Mouse (Mus musculus) midbrain, postnatal 0 days (tissue): Measurements from ENCODE around the gene Tmem186. TPM values are rescaled to one million over a fixed set of nuclear protein-coding genes. Genes with fewer than 3 reads are reported as not detected.

Experiments used
- ATAC-seq: fragments of 200-750 bp; cut with Nextera tagmentation; 2 replicates; pipeline ENCODE4 v1.8.0; 2017; ENCODE audit warnings: moderate number of reproducible peaks, mild to moderate bottlenecking, moderate TSS enrichment, moderate library complexity; ENCODE audit not compliant: low FRiP score
- DNase-seq: peaks from one replicate; pipeline ENCODE4 v3.0.0-alpha.2; 2015; ENCODE audit warnings: low spot score
- H3K27ac ChIP-seq: fragments of 300-500 bp; sonication (generic); 2 replicates; pipeline ENCODE4 v1.5.1; 2014; ENCODE audit warnings: low read depth, mild to moderate bottlenecking, low read length, mixed read lengths
- H3K27me3 ChIP-seq: fragments of 300-500 bp; sonication (generic); 2 replicates; pipeline ENCODE4 v1.6.1; 2014; ENCODE audit warnings: low read length, control low read depth, mixed read lengths; ENCODE audit not compliant: insufficient read depth
- H3K36me3 ChIP-seq: fragments of 300-500 bp; sonication (generic); 2 replicates; pipeline ENCODE4 v1.6.1; 2014; ENCODE audit warnings: low read length, control low read depth, mixed read lengths; ENCODE audit not compliant: insufficient read depth
- H3K4me1 ChIP-seq: fragments of 300-500 bp; sonication (generic); 2 replicates; pipeline ENCODE4 v1.6.1; 2014; ENCODE audit warnings: mild to moderate bottlenecking, control low read depth, antibody characterized with exemption, low read length, mixed read lengths; ENCODE audit not compliant: insufficient read depth
- H3K4me2 ChIP-seq: fragments of 300-500 bp; sonication (generic); 2 replicates; pipeline ENCODE4 v1.6.1; 2014; ENCODE audit warnings: low read depth, mild to moderate bottlenecking, low read length, mixed read lengths; ENCODE audit not compliant: poor library complexity, severe bottlenecking
- H3K4me3 ChIP-seq: fragments of 300-500 bp; sonication (generic); 2 replicates; pipeline ENCODE4 v1.5.1; 2014; ENCODE audit warnings: low read depth, mild to moderate bottlenecking, low read length, moderate library complexity
- H3K9ac ChIP-seq: fragments of 300-500 bp; sonication (generic); replicated peaks from 2 replicates; pipeline ENCODE4 v1.6.1; 2014; ENCODE audit warnings: mild to moderate bottlenecking, low read length, moderate library complexity, mixed read lengths; ENCODE audit not compliant: poor library complexity, severe bottlenecking
- H3K9me3 ChIP-seq: fragments of 300-500 bp; sonication (generic); 2 replicates; pipeline ENCODE4 v1.6.1; 2016; ENCODE audit warnings: low read length, control low read depth
- CTCF ChIP-seq: IDR thresholded peaks from 2 replicates; pipeline ENCODE4 v1.5.1; 2016; ENCODE audit warnings: antibody characterized with exemption, mild to moderate bottlenecking
- WGBS: fragments of 180-500 bp; shearing (Covaris S2); extraction: QIAGEN DNeasy Blood & Tissue Kit; methylation state at CpG from one replicate; pipeline ENCODE4 v1.1.7; 2014; 5-methylcytosine and 5-hydroxymethylcytosine counted together
- polyA plus RNA-seq: library from polyadenylated mRNA; unstranded; fragments of >200 nt; fragmentation: Nextera tagmentation; extraction: Ambion mirVana; gene quantifications from 2 replicates; pipeline ENCODE4 v1.2.1, GENCODE M21; 2015
- total RNA-seq: library from RNA; depleted of rRNA; stranded (reverse); fragments of >200 nt; gene quantifications from 2 replicates; pipeline ENCODE4 v1.2.3, GENCODE M21; 2014; rRNA removed

Tmem186 gene
- 18.6 and 22.1 TPM in 2 replicates for total RNA-seq
- polyA plus RNA-seq: 16.1 and 17.6 TPM in 2 replicates

- Histone ChIP-seq H3K4me1 (peaks cover 9% of the 10 kb centered on the region; the same call in 1 of the 2 replicates), H3K9ac (peak within 1 kb of the TSS; percentile 81), H3K4me2 (peak within 1 kb of the TSS; percentile 85), H3K4me3 (peak within 1 kb of the TSS; percentile 76), H3K36me3 (peaks cover 9% of the 10 kb centered on the region; the same call in 1 of the 2 replicates), H3K9me3 (no peaks in the 10 kb centered on the region), H3K27ac (peak within 1 kb of the TSS; percentile 86), H3K27me3 (no peaks in the 10 kb centered on the region)
- peak; percentile 94 for ATAC-seq
- DNase-seq: peak; percentile 98
- WGBS: under 1% methylated on average over 58 of the region's 59 CpGs
- TF ChIP-seq CTCF: peak; percentile 48; the same call in 1 of the 2 replicates
These were observed at the start of gene Tmem186, which contains the start of gene Pmm2 for GRCm38 (mm10) chr16:8637217-8638051. TSS of gene Tmem186 (minus strand) at chr16:8637712. TSS of gene Pmm2 (plus strand) at chr16:8637674.

- WGBS: 81% methylated on average over 11 of the region's 11 CpGs
- ATAC-seq: peak; percentile 39; the same call in 1 of the 2 replicates
- no peak for DNase-seq
- Histone ChIP-seq H3K9ac (no peak overlapping the region), H3K36me3 (peaks cover 37% of the 10 kb centered on the region), H3K4me1 (no peaks in the 10 kb centered on the region), H3K4me3 (no peak overlapping the region), H3K27me3 (no peaks in the 10 kb centered on the region), H3K27ac (no peak overlapping the region), H3K9me3 (no peaks in the 10 kb centered on the region), H3K4me2 (no peak overlapping the region)
- TF ChIP-seq CTCF: no peak
These were observed 49.5 kb upstream of the Tmem186 start for GRCm38 (mm10) chr16:8686871-8687535.

GRCm38 (mm10) chr16:8686121-8686870 is 48.8 kb upstream of the Tmem186 start:
- peak; percentile 81 for DNase-seq
- Histone ChIP-seq H3K9ac (no peak overlapping the region), H3K4me2 (no peak overlapping the region), H3K27me3 (no peaks in the 10 kb centered on the region), H3K36me3 (peaks cover 30% of the 10 kb centered on the region), H3K27ac (no peak overlapping the region), H3K4me3 (no peak overlapping the region), H3K4me1 (no peaks in the 10 kb centered on the region), H3K9me3 (no peaks in the 10 kb centered on the region)
- WGBS: 59% methylated on average over 7 of the region's 7 CpGs
- peak; percentile 72 for ATAC-seq
- TF ChIP-seq CTCF: peak; percentile 92

- DNase-seq: no peak
- TF ChIP-seq CTCF: no peak
- no peak overlapping the region for H3K4me3 ChIP-seq
- H3K36me3 ChIP-seq: peaks cover 20% of the 10 kb centered on the region; the same call in 1 of the 2 replicates
- no peaks in the 10 kb centered on the region for H3K4me1 ChIP-seq
- no peak for ATAC-seq
- H3K9ac ChIP-seq: no peak overlapping the region
- H3K27ac ChIP-seq: no peak overlapping the region
- no peak overlapping the region for H3K4me2 ChIP-seq
- 83% methylated on average over 4 of the region's 4 CpGs for WGBS
- no peaks in the 10 kb centered on the region for H3K27me3 ChIP-seq
- H3K9me3 ChIP-seq: no peaks in the 10 kb centered on the region
These were observed 47.6 kb upstream of the Tmem186 start for GRCm38 (mm10) chr16:8685087-8685486.

GRCm38 (mm10) chr16:8680470-8680869 is 43.0 kb upstream of the Tmem186 start, which contains the start of gene Gm5767:
TSS of gene Gm5767 (plus strand) at chr16:8680770.
- H3K9me3 ChIP-seq: no peaks in the 10 kb centered on the region
- no peak within 1 kb of the TSS for H3K9ac ChIP-seq
- DNase-seq (no peak), ATAC-seq (no peak)
- no peaks in the 10 kb centered on the region for H3K27me3 ChIP-seq
- no peak within 1 kb of the TSS for H3K27ac ChIP-seq
- H3K4me3 ChIP-seq: no peak within 1 kb of the TSS
- 81% methylated on average over 5 of the region's 5 CpGs for WGBS
- no peak within 1 kb of the TSS for H3K4me2 ChIP-seq
- H3K36me3 ChIP-seq: 0 out of 2 replicates have a peak, but pooled peaks cover 6% of the 10 kb centered on the region
- TF ChIP-seq CTCF: no peak
- no peaks in the 10 kb centered on the region for H3K4me1 ChIP-seq
